Mouse (Mus musculus) CH12.LX (cell line): Measurements from ENCODE around the gene Cdc20b.

Experiments
- BHLHE40 ChIP-seq: IDR thresholded peaks from 2 replicates; pipeline ENCODE4 v1.6.1; 2011; ENCODE audit warnings: mild to moderate bottlenecking, low read depth, low read length, improper control_type of control experiment
- CHD1 ChIP-seq: IDR thresholded peaks from 2 replicates; pipeline ENCODE4 v1.6.1; 2012; ENCODE audit warnings: low read depth, low read length, improper control_type of control experiment, inconsistent platforms
- CHD2 ChIP-seq: IDR thresholded peaks from 2 replicates; pipeline ENCODE4 v1.6.1; 2011; ENCODE audit warnings: low read length, improper control_type of control experiment
- CTCF ChIP-seq, 2 experiments: IDR thresholded peaks in 1 of 2; conservative IDR thresholded peaks in 1 of 2; 2 replicates each; pipeline ENCODE4 v1.5.1; 2011 to 2012; ENCODE audit warnings: low read depth in 2 of 2, low read length in 2 of 2, improper control_type of control experiment in 1 of 2, inconsistent platforms in 1 of 2, mild to moderate bottlenecking in 1 of 2, moderate library complexity in 1 of 2
- ETS1 ChIP-seq: conservative IDR thresholded peaks from 2 replicates; pipeline ENCODE4 v1.6.1; 2012; ENCODE audit warnings: low read depth, mild to moderate bottlenecking, inconsistent platforms, low read length, improper control_type of control experiment, moderate library complexity
- IRF4 ChIP-seq: IDR thresholded peaks from 2 replicates; pipeline ENCODE4 v1.6.1; 2014; ENCODE audit warnings: low read depth, mild to moderate bottlenecking, inconsistent platforms, low read length, improper control_type of control experiment
- MAFK ChIP-seq: IDR thresholded peaks from 2 replicates; pipeline ENCODE4 v1.6.1; 2011; ENCODE audit warnings: low read length, improper control_type of control experiment; ENCODE audit not compliant: insufficient replicate concordance
- MAX ChIP-seq: IDR thresholded peaks from 2 replicates; pipeline ENCODE4 v1.6.1; 2011; ENCODE audit warnings: low read length, improper control_type of control experiment
- POLR2A ChIP-seq: IDR thresholded peaks from 2 replicates; pipeline ENCODE4 v1.6.1; 2011; ENCODE audit warnings: low read depth, mild to moderate bottlenecking, improper control_type of control experiment, low read length
- POLR2AphosphoS2 ChIP-seq: IDR thresholded peaks from 2 replicates; pipeline ENCODE4 v1.6.1; 2011; ENCODE audit warnings: low read depth, low read length, improper control_type of control experiment
- RAD21 ChIP-seq: IDR thresholded peaks from 2 replicates; pipeline ENCODE4 v1.6.1; 2011; ENCODE audit warnings: low read depth, mild to moderate bottlenecking, low read length, improper control_type of control experiment, moderate library complexity
- TBP ChIP-seq: conservative IDR thresholded peaks from 2 replicates; pipeline ENCODE4 v1.6.1; 2011; ENCODE audit warnings: low read depth, low read length, improper control_type of control experiment
- ZMIZ1 ChIP-seq: IDR thresholded peaks from 2 replicates; pipeline ENCODE4 v1.6.1; 2012; ENCODE audit warnings: low read depth, mild to moderate bottlenecking, inconsistent platforms, low read length, improper control_type of control experiment
- ZNF384 ChIP-seq: IDR thresholded peaks from 2 replicates; pipeline ENCODE4 v1.6.1; 2012; ENCODE audit warnings: low read depth, low read length, improper control_type of control experiment, inconsistent platforms

- TF ChIP-seq CTCF (conservative IDR thresholded peaks at IDR 0.05 in 1 of 2, IDR thresholded peaks at IDR 0.05 in 1 of 2; ENCODE audit: low read depth in 2 of 2, low read length in 2 of 2) = no peak
- TF ChIP-seq MAX = no peak
- TF ChIP-seq ZNF384 = no peak
- TF ChIP-seq POLR2A = no peak
- TF ChIP-seq BHLHE40 = no peak
- TF ChIP-seq ZMIZ1 = no peak
- TF ChIP-seq MAFK = no peak
- no peak for TF ChIP-seq POLR2AphosphoS2
- no peak for TF ChIP-seq ETS1
- no peak for TF ChIP-seq CHD1
- no peak for TF ChIP-seq CHD2
- no peak for TF ChIP-seq RAD21
- no peak for TF ChIP-seq TBP
- TF ChIP-seq IRF4 = no peak
Observed at GRCm38 (mm10) chr13:113101804-113102203, 66.9 kb downstream of the Cdc20b start.
